Mouse (Mus musculus): ENCODE measurements at regions not wholly inside any gene's neighbourhood (a gene's known extent, or its start where the extent isn't known, plus 50 kb on each side); places are given as distances from the start of the nearest gene placed in this dataset.

DNA sequence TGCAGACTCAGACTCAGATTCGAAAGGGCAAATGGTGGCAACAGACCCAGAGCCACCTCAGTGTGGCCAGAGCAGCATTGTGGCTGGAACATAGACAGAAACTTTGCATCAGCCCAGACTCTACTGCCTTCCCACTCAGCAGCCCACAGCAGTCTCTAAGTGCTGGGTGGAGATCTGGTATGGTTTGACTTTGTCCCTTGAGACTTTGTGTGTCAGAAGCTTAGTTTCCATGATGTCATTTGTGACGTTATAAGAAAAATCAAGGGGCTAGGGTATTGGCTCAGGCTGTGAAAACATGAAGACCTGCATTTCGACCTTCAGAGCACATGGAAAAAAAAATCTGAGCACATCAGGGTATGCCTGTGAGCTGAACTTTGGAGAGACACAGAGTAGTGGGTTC lies 56.2 kb upstream of the Rbpj start:
- DNase-seq (ENCODE audit: low spot score) = no peak
- H3K4me1 ChIP-seq (ENCODE audit: insufficient read depth, low read length) = no peaks in the 10 kb centered on the region
- H3K36me3 ChIP-seq (ENCODE audit: insufficient read depth, low read length) = no peaks in the 10 kb centered on the region
- no peaks in the 10 kb centered on the region for H3K9me3 ChIP-seq (ENCODE audit: low read length)
- no peak overlapping the region for H3K9ac ChIP-seq (replicated peaks; ENCODE audit: low read length, poor library complexity, severe bottlenecking)
- ATAC-seq (ENCODE audit: low FRiP score) = no peak
- H3K4me2 ChIP-seq (ENCODE audit: low read depth, low read length, poor library complexity, severe bottlenecking) = no peak overlapping the region
- no peaks in the 10 kb centered on the region for H3K27me3 ChIP-seq (ENCODE audit: insufficient read depth, low read length)
- 76% methylated on average over 3 of the region's 3 CpGs for WGBS
- no peak overlapping the region for H3K4me3 ChIP-seq (ENCODE audit: low read depth, low read length)
- no peak for TF ChIP-seq CTCF (IDR thresholded peaks at IDR 0.05)
- H3K27ac ChIP-seq (ENCODE audit: low read depth, low read length) = no peak overlapping the region

- DNase-seq (ENCODE audit: low spot score) (no peak), ATAC-seq (ENCODE audit: low FRiP score) (no peak)
- no peak overlapping the region for H3K27ac ChIP-seq (ENCODE audit: low read depth, low read length)
- WGBS = 68% methylated on average over 7 of the region's 7 CpGs
- H3K9ac ChIP-seq (replicated peaks; ENCODE audit: low read length, poor library complexity, severe bottlenecking) = no peak overlapping the region
- no peaks in the 10 kb centered on the region for H3K9me3 ChIP-seq (ENCODE audit: low read length)
- H3K27me3 ChIP-seq (ENCODE audit: insufficient read depth, low read length) = no peaks in the 10 kb centered on the region
- H3K4me1 ChIP-seq (ENCODE audit: insufficient read depth, low read length) = no peaks in the 10 kb centered on the region
- no peak overlapping the region for H3K4me2 ChIP-seq (ENCODE audit: low read depth, low read length, poor library complexity, severe bottlenecking)
- no peak overlapping the region for H3K4me3 ChIP-seq (ENCODE audit: low read depth, low read length)
- H3K36me3 ChIP-seq (ENCODE audit: insufficient read depth, low read length) = no peaks in the 10 kb centered on the region
- no peak for TF ChIP-seq CTCF (IDR thresholded peaks at IDR 0.05)
Measured at GRCm38 (mm10) chr5:53412391-53413075, 53.4 kb upstream of the Rbpj start.

DNA sequence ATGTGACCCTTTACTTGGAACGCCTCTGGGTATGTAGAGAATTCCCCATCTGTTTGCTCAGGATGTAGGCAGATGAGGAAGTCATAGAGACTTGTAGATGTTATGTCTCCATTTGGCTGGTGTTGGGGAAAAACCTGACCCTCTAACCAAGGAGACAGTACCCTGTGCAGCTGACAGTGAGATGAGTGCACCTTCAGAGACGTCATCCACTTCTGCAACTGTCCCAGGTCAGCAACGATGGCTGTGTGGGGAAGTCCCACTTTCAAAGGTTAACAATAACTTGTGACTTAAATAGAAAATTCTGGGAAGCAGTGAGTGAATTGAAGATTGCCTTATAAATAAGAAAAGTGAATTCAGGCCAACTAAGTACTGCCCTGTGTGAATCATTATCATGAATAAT lies 52.3 kb upstream of the Rbpj start:
- TF ChIP-seq CTCF (IDR thresholded peaks at IDR 0.05) = no peak
- Histone ChIP-seq H3K9ac (replicated peaks; ENCODE audit: low read length, poor library complexity, severe bottlenecking) (no peak overlapping the region), H3K4me1 (ENCODE audit: insufficient read depth, low read length) (no peaks in the 10 kb centered on the region), H3K4me2 (ENCODE audit: low read depth, low read length, poor library complexity, severe bottlenecking) (no peak overlapping the region), H3K27ac (ENCODE audit: low read depth, low read length) (no peak overlapping the region), H3K4me3 (ENCODE audit: low read depth, low read length) (no peak overlapping the region), H3K27me3 (ENCODE audit: insufficient read depth, low read length) (no peaks in the 10 kb centered on the region), H3K9me3 (ENCODE audit: low read length) (no peaks in the 10 kb centered on the region), H3K36me3 (ENCODE audit: insufficient read depth, low read length) (no peaks in the 10 kb centered on the region)
- WGBS = 92% methylated on average over 3 of the region's 3 CpGs
- DNase-seq (ENCODE audit: low spot score) (no peak), ATAC-seq (ENCODE audit: low FRiP score) (no peak)

GRCm38 (mm10) chr5:53415472-53415871 lies 50.5 kb upstream of the Rbpj start:
- H3K9ac ChIP-seq (replicated peaks; ENCODE audit: low read length, poor library complexity, severe bottlenecking) = no peak overlapping the region
- H3K4me3 ChIP-seq (ENCODE audit: low read depth, low read length) = no peak overlapping the region
- DNase-seq (ENCODE audit: low spot score) = no peak
- no peaks in the 10 kb centered on the region for H3K9me3 ChIP-seq (ENCODE audit: low read length)
- H3K27ac ChIP-seq (ENCODE audit: low read depth, low read length) = no peak overlapping the region
- WGBS = 92% methylated on average over 2 of the region's 2 CpGs
- H3K4me2 ChIP-seq (ENCODE audit: low read depth, low read length, poor library complexity, severe bottlenecking) = no peak overlapping the region
- ATAC-seq (ENCODE audit: low FRiP score) = no peak
- H3K4me1 ChIP-seq (ENCODE audit: insufficient read depth, low read length) = no peaks in the 10 kb centered on the region
- H3K27me3 ChIP-seq (ENCODE audit: insufficient read depth, low read length) = no peaks in the 10 kb centered on the region
- TF ChIP-seq CTCF (IDR thresholded peaks at IDR 0.05) = no peak
- no peaks in the 10 kb centered on the region for H3K36me3 ChIP-seq (ENCODE audit: insufficient read depth, low read length)
